Mouse (Mus musculus) heart, adult 2 months (tissue): Measurements from ENCODE around the gene Lhx2.

Source experiments
- CTCF ChIP-seq: fragments of 200-600 bp; IDR thresholded peaks from 2 replicates; pipeline ENCODE4 v1.8.1; 2022; ENCODE audit warnings: antibody characterized with exemption, mild to moderate bottlenecking, moderate library complexity
- EP300 ChIP-seq: fragments of 200-500 bp; IDR thresholded peaks from 2 replicates; pipeline ENCODE4 v1.6.1; 2011; ENCODE audit warnings: low read depth, low read length, control low read depth; ENCODE audit not compliant: insufficient read depth
- POLR2A ChIP-seq: fragments of 200-500 bp; IDR thresholded peaks from 2 replicates; pipeline ENCODE4 v1.6.1; 2011; ENCODE audit warnings: mild to moderate bottlenecking, low read depth, low read length, control low read depth; ENCODE audit not compliant: insufficient read depth

DNA sequence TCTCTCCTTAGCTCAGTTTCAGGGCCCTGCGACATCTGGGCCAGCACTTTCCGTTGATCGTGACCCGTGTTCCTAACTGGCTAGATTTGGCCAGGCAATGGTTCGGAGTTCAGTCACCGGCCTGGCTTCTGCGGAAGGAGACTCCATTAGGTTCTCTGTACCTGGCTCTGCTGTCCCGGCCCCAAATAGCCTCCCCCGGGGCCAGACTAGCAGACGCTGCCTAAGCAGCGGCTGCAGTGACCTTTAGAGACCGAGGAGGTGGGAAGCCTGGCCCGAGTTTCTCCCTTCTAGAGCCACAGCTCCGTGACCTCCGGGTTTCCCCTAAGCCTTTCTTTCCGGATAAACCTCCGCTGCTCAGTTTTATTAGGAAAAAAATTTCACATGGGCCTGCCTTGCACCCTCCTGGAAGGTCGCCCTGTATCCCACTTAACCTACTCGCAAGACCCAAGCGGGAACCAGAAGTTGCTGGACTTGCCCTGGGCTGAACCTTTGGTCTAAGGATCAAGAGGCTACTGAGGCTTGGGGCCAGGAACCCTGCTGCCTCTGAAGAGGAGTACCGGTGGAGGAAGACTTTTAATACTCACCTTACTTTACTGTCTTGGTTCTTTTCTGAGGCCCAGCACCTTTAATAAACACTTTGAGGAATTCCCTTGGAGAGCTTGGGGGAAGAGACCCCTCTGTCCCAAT is 13.4 kb downstream of the Lhx2 start:
- TF ChIP-seq CTCF (no peak), POLR2A (no peak), EP300 (no peak)
